Mouse (Mus musculus): ENCODE data around the gene St8sia1. TPM values are rescaled to one million over a fixed set of nuclear protein-coding genes. Genes with fewer than 3 reads are reported as not detected.

St8sia1 gene
- polyA plus RNA-seq, 1 experiment from 2014 or later: 8.6 TPM

GRCm38 (mm10) chr6:142952361-142952954, 11.8 kb downstream of the St8sia1 start:
- H3K27me3 ChIP-seq (replicated peaks): no peaks in the 10 kb centered on the region

GRCm38 (mm10) chr6:142951564-142952308, 12.5 kb downstream of the St8sia1 start:
- ATAC-seq (ENCODE audit: low FRiP score): no peak

More at GRCm38 (mm10) chr6:142952361-142952954, 11.8 kb downstream of the St8sia1 start:
- no peak for ATAC-seq (ENCODE audit: low FRiP score)
- Histone ChIP-seq H3K27ac (replicated peaks) (no peak overlapping the region), H3K36me3 (0 out of 2 replicates have a peak, but pooled peaks cover 5% of the 10 kb centered on the region), H3K4me1 (peaks cover 17% of the 10 kb centered on the region), H3K9ac (replicated peaks) (no peak overlapping the region), H3K9me3 (replicated peaks) (no peaks in the 10 kb centered on the region), H3K4me3 (replicated peaks) (no peak overlapping the region), H3K4me2 (no peak overlapping the region)
- 94% methylated on average over 7 of the region's 7 CpGs for WGBS

GRCm38 (mm10) chr6:142950354-142950753, 13.9 kb downstream of the St8sia1 start:
- peak overlapping the region; percentile 11; the same call in 1 of the 2 replicates for H3K27ac ChIP-seq (replicated peaks)
- H3K4me1 ChIP-seq: peaks cover 20% of the 10 kb centered on the region
- ATAC-seq (ENCODE audit: low FRiP score): no peak
- 63% methylated on average over 11 of the region's 11 CpGs for WGBS
- no peaks in the 10 kb centered on the region for H3K9me3 ChIP-seq (replicated peaks)
- 0 out of 2 replicates have a peak, but pooled peaks cover 5% of the 10 kb centered on the region for H3K36me3 ChIP-seq
- H3K4me3 ChIP-seq (replicated peaks): no peak overlapping the region
- H3K9ac ChIP-seq (replicated peaks): no peak overlapping the region
- H3K4me2 ChIP-seq: no peak overlapping the region; the same call in 1 of the 2 replicates
- H3K27me3 ChIP-seq (replicated peaks): no peaks in the 10 kb centered on the region

More at GRCm38 (mm10) chr6:142951564-142952308, 12.5 kb downstream of the St8sia1 start:
- H3K36me3 ChIP-seq: 0 out of 2 replicates have a peak, but pooled peaks cover 5% of the 10 kb centered on the region
- no peak overlapping the region for H3K4me3 ChIP-seq (replicated peaks)
- WGBS: 90% methylated on average over 7 of the region's 7 CpGs
- H3K9ac ChIP-seq (replicated peaks): no peak overlapping the region
- no peaks in the 10 kb centered on the region for H3K9me3 ChIP-seq (replicated peaks)
- H3K4me2 ChIP-seq: no peak overlapping the region
- H3K4me1 ChIP-seq: peaks cover 17% of the 10 kb centered on the region
- H3K27ac ChIP-seq (replicated peaks): no peak overlapping the region
- no peaks in the 10 kb centered on the region for H3K27me3 ChIP-seq (replicated peaks)

- Histone ChIP-seq H3K4me1 (peaks cover 20% of the 10 kb centered on the region), H3K4me2 (no peak overlapping the region), H3K9ac (replicated peaks) (peak overlapping the region; percentile 10; the same call in 1 of the 2 replicates), H3K4me3 (replicated peaks) (no peak overlapping the region), H3K36me3 (peaks cover 6% of the 10 kb centered on the region; the same call in 1 of the 2 replicates), H3K27me3 (replicated peaks) (no peaks in the 10 kb centered on the region), H3K27ac (replicated peaks) (0 out of 2 replicates have a peak overlapping the region, but pooled peaks have one; percentile 9), H3K9me3 (replicated peaks) (no peaks in the 10 kb centered on the region)
- ATAC-seq (ENCODE audit: low FRiP score): peak; percentile 51; the same call in 1 of the 2 replicates
- WGBS: 61% methylated on average over 5 of the region's 5 CpGs
These were observed 15.3 kb downstream of the St8sia1 start for GRCm38 (mm10) chr6:142948955-142949357.

- WGBS: 83% methylated on average over 6 of the region's 6 CpGs
- no peak for ATAC-seq (ENCODE audit: low FRiP score)
- Histone ChIP-seq H3K36me3 (peaks cover 6% of the 10 kb centered on the region; the same call in 1 of the 2 replicates), H3K27ac (replicated peaks) (no peak overlapping the region), H3K4me2 (no peak overlapping the region), H3K27me3 (replicated peaks) (no peaks in the 10 kb centered on the region), H3K4me3 (replicated peaks) (no peak overlapping the region), H3K4me1 (peaks cover 24% of the 10 kb centered on the region), H3K9me3 (replicated peaks) (no peaks in the 10 kb centered on the region), H3K9ac (replicated peaks) (no peak overlapping the region)
These were observed 17.2 kb downstream of the St8sia1 start for GRCm38 (mm10) chr6:142947029-142947428.

- 69% methylated on average over 8 of the region's 8 CpGs for WGBS
- no peak overlapping the region for H3K27ac ChIP-seq (replicated peaks)
- H3K9me3 ChIP-seq (replicated peaks): no peaks in the 10 kb centered on the region
- no peak overlapping the region for H3K4me2 ChIP-seq
- H3K9ac ChIP-seq (replicated peaks): no peak overlapping the region
- H3K4me1 ChIP-seq: peaks cover 27% of the 10 kb centered on the region
- peaks cover 6% of the 10 kb centered on the region; the same call in 1 of the 2 replicates for H3K36me3 ChIP-seq
- H3K4me3 ChIP-seq (replicated peaks): no peak overlapping the region
- H3K27me3 ChIP-seq (replicated peaks): no peaks in the 10 kb centered on the region
- ATAC-seq (ENCODE audit: low FRiP score): no peak
These were observed 18.0 kb downstream of the St8sia1 start for GRCm38 (mm10) chr6:142946069-142946871.

GRCm38 (mm10) chr6:142945461-142945860, 18.8 kb downstream of the St8sia1 start:
- H3K4me3 ChIP-seq (replicated peaks): no peak overlapping the region
- no peaks in the 10 kb centered on the region for H3K9me3 ChIP-seq (replicated peaks)
- peaks cover 26% of the 10 kb centered on the region for H3K4me1 ChIP-seq
- H3K27ac ChIP-seq (replicated peaks): no peak overlapping the region
- no peak overlapping the region for H3K9ac ChIP-seq (replicated peaks)
- WGBS: 91% methylated on average over 2 of the region's 2 CpGs
- no peak overlapping the region for H3K4me2 ChIP-seq
- H3K36me3 ChIP-seq: peaks cover 6% of the 10 kb centered on the region; the same call in 1 of the 2 replicates
- no peak for ATAC-seq (ENCODE audit: low FRiP score)
- no peaks in the 10 kb centered on the region for H3K27me3 ChIP-seq (replicated peaks)

GRCm38 (mm10) chr6:142944470-142944869, 19.8 kb downstream of the St8sia1 start:
- Histone ChIP-seq H3K27me3 (replicated peaks) (no peaks in the 10 kb centered on the region), H3K9me3 (replicated peaks) (no peaks in the 10 kb centered on the region), H3K27ac (replicated peaks) (no peak overlapping the region), H3K9ac (replicated peaks) (no peak overlapping the region), H3K4me3 (replicated peaks) (no peak overlapping the region), H3K4me1 (peaks cover 20% of the 10 kb centered on the region), H3K4me2 (no peak overlapping the region), H3K36me3 (peaks cover 6% of the 10 kb centered on the region; the same call in 1 of the 2 replicates)
- no peak for ATAC-seq (ENCODE audit: low FRiP score)
- 96% methylated on average over 3 of the region's 3 CpGs for whole genome bisulfite sequencing

GRCm38 (mm10) chr6:142943419-142943818, 20.8 kb downstream of the St8sia1 start:
- Histone ChIP-seq H3K4me3 (replicated peaks) (no peak overlapping the region), H3K27ac (replicated peaks) (no peak overlapping the region), H3K9ac (replicated peaks) (no peak overlapping the region), H3K36me3 (peaks cover 6% of the 10 kb centered on the region; the same call in 1 of the 2 replicates), H3K9me3 (replicated peaks) (no peaks in the 10 kb centered on the region), H3K27me3 (replicated peaks) (no peaks in the 10 kb centered on the region), H3K4me2 (no peak overlapping the region), H3K4me1 (peaks cover 22% of the 10 kb centered on the region)
- ATAC-seq (ENCODE audit: low FRiP score): no peak
- 86% methylated on average over 8 of the region's 8 CpGs for WGBS

GRCm38 (mm10) chr6:142941596-142942381, 22.5 kb downstream of the St8sia1 start:
- Histone ChIP-seq H3K4me2 (no peak overlapping the region), H3K4me3 (replicated peaks) (no peak overlapping the region), H3K9ac (replicated peaks) (no peak overlapping the region), H3K36me3 (peaks cover 6% of the 10 kb centered on the region; the same call in 1 of the 2 replicates), H3K9me3 (replicated peaks) (no peaks in the 10 kb centered on the region), H3K27ac (replicated peaks) (no peak overlapping the region), H3K27me3 (replicated peaks) (no peaks in the 10 kb centered on the region), H3K4me1 (peaks cover 26% of the 10 kb centered on the region)
- 78% methylated on average over 11 of the region's 11 CpGs for WGBS
- ATAC-seq (ENCODE audit: low FRiP score): no peak

All from neural tube, embryonic 15.5 days (tissue).